17 mouse cellular contexts compared by ENCODE assay signal in genomic region chr2:45878656-45879055, GRCm38 (mm10).
DNase-seq lines count a peak whose midpoint lies in the region; ATAC-seq lines count a peak whose summit lies in the region.
"Had no signal": no experiment of that assay in that cellular context is flagged by ENCODE, and none has a peak within 500 bp of the region (broad histone marks: within the 10 kb centered on the region; RNA-seq: fewer than 3 reads in every experiment).

No protein-coding gene starts in this region.

- H3K4me1 ChIP-seq in embryonic facial prominence, embryonic 14.5 days (ENCODE audit: control insufficient read depth, insufficient read depth, low read length) = no peaks in the 10 kb centered on the region
- no peaks in the 10 kb centered on the region for H3K4me1 ChIP-seq in embryonic facial prominence, embryonic 10.5 days
- no peaks in the 10 kb centered on the region for H3K4me1 ChIP-seq in hindbrain, embryonic 12.5 days
- H3K4me1 ChIP-seq: embryonic facial prominence, embryonic 13.5 days; forebrain, embryonic 13.5 days; forebrain, embryonic 15.5 days had no signal

- H3K9ac ChIP-seq in embryonic facial prominence, embryonic 14.5 days (ENCODE audit: low read depth, low read length) = no peak overlapping the region
- H3K9ac ChIP-seq in hindbrain, embryonic 12.5 days = no peak overlapping the region
- H3K9ac ChIP-seq: embryonic facial prominence, embryonic 13.5 days; forebrain, embryonic 13.5 days; forebrain, embryonic 15.5 days; forebrain, postnatal 0 days had no signal

- no peaks in the 10 kb centered on the region for H3K9me3 ChIP-seq in embryonic facial prominence, embryonic 14.5 days (ENCODE audit: control insufficient read depth, low read length)
- H3K9me3 ChIP-seq in embryonic facial prominence, embryonic 10.5 days = no peaks in the 10 kb centered on the region
- no peaks in the 10 kb centered on the region for H3K9me3 ChIP-seq in hindbrain, embryonic 12.5 days (replicated peaks)
- H3K9me3 ChIP-seq: embryonic facial prominence, embryonic 13.5 days; forebrain, embryonic 13.5 days; forebrain, embryonic 15.5 days had no signal

- no peak overlapping the region for H3K4me2 ChIP-seq in embryonic facial prominence, embryonic 14.5 days (ENCODE audit: low read depth, low read length)
- no peak overlapping the region for H3K4me2 ChIP-seq in hindbrain, embryonic 12.5 days (replicated peaks)
- H3K4me2 ChIP-seq: embryonic facial prominence, embryonic 13.5 days; forebrain, embryonic 13.5 days; forebrain, embryonic 15.5 days had no signal

- H3K36me3 ChIP-seq in embryonic facial prominence, embryonic 14.5 days (ENCODE audit: control insufficient read depth, insufficient read depth, low read length) = no peaks in the 10 kb centered on the region
- no peaks in the 10 kb centered on the region for H3K36me3 ChIP-seq in embryonic facial prominence, embryonic 10.5 days (replicated peaks)
- H3K36me3 ChIP-seq in hindbrain, embryonic 12.5 days = no peaks in the 10 kb centered on the region
- H3K36me3 ChIP-seq: embryonic facial prominence, embryonic 13.5 days; forebrain, embryonic 15.5 days had no signal

- DNase-seq in embryonic facial prominence, embryonic 14.5 days (ENCODE audit: low spot score) = peak; percentile 2
- DNase-seq in embryonic facial prominence, embryonic 10.5 days (ENCODE audit: low spot score) = no peak
- peak; percentile 60 for DNase-seq in NIH3T3 (ENCODE audit: low read depth)
- no peak for DNase-seq in heart, adult 8-10 months (ENCODE audit: low spot score)
- DNase-seq: adrenal gland, adult 2 months; adrenal gland, postnatal 10 days; adrenal gland, postnatal 25 days; cerebellum, adult 11-12 months; cerebellum, adult 2 months; cerebellum, adult 9-10 months; cerebellum, postnatal 10 days; cerebellum, postnatal 25 days; forebrain, postnatal 0 days had no signal

- H3K27me3 ChIP-seq in embryonic facial prominence, embryonic 14.5 days (replicated peaks; ENCODE audit: control insufficient read depth, insufficient read depth, low read length) = no peaks in the 10 kb centered on the region
- no peaks in the 10 kb centered on the region for H3K27me3 ChIP-seq in embryonic facial prominence, embryonic 10.5 days (replicated peaks; ENCODE audit: low read depth, poor library complexity, severe bottlenecking)
- H3K27me3 ChIP-seq in hindbrain, embryonic 12.5 days = no peaks in the 10 kb centered on the region
- H3K27me3 ChIP-seq: embryonic facial prominence, embryonic 13.5 days; forebrain, embryonic 13.5 days; forebrain, embryonic 15.5 days had no signal

- no peak overlapping the region for H3K4me3 ChIP-seq in embryonic facial prominence, embryonic 14.5 days (ENCODE audit: low read depth, low read length)
- no peak overlapping the region for H3K4me3 ChIP-seq in embryonic facial prominence, embryonic 10.5 days
- no peak overlapping the region for H3K4me3 ChIP-seq in hindbrain, embryonic 12.5 days
- H3K4me3 ChIP-seq: embryonic facial prominence, embryonic 13.5 days; forebrain, embryonic 13.5 days; forebrain, embryonic 15.5 days had no signal

- ATAC-seq in embryonic facial prominence, embryonic 14.5 days (ENCODE audit: low read depth) = no peak
- ATAC-seq in hindbrain, embryonic 12.5 days (ENCODE audit: low FRiP score) = no peak
- ATAC-seq: forebrain, embryonic 13.5 days; forebrain, embryonic 15.5 days; forebrain, postnatal 0 days had no signal

- no peak overlapping the region for H3K27ac ChIP-seq in embryonic facial prominence, embryonic 14.5 days (replicated peaks; ENCODE audit: low read depth, low read length)
- no peak overlapping the region for H3K27ac ChIP-seq in embryonic facial prominence, embryonic 10.5 days (replicated peaks)
- no peak overlapping the region for H3K27ac ChIP-seq in hindbrain, embryonic 12.5 days
- H3K27ac ChIP-seq: embryonic facial prominence, embryonic 13.5 days; forebrain, embryonic 13.5 days; forebrain, embryonic 15.5 days had no signal

Comparison
In these comparisons a context has a peak if more than half of its experiments do, and no peak if none do; other contexts are left out.
1. DNase-seq: peak in embryonic facial prominence, embryonic 14.5 days (single experiment) and NIH3T3 (single experiment); none in embryonic facial prominence, embryonic 10.5 days (single experiment) and heart, adult 8-10 months (single experiment).